Mouse (Mus musculus) CH12.LX (cell line): ENCODE results near the gene Artn.

Experiments used
- BHLHE40 ChIP-seq: IDR thresholded peaks from 2 replicates; pipeline ENCODE4 v1.6.1; 2011; ENCODE audit warnings: mild to moderate bottlenecking, low read depth, low read length, improper control_type of control experiment
- CHD2 ChIP-seq: IDR thresholded peaks from 2 replicates; pipeline ENCODE4 v1.6.1; 2011; ENCODE audit warnings: low read length, improper control_type of control experiment
- CTCF ChIP-seq, 2 experiments: IDR thresholded peaks in 1 of 2; conservative IDR thresholded peaks in 1 of 2; 2 replicates each; pipeline ENCODE4 v1.5.1; 2011 to 2012; ENCODE audit warnings: low read depth in 2 of 2, low read length in 2 of 2, improper control_type of control experiment in 1 of 2, inconsistent platforms in 1 of 2, mild to moderate bottlenecking in 1 of 2, moderate library complexity in 1 of 2
- EP300 ChIP-seq: IDR thresholded peaks from 2 replicates; pipeline ENCODE4 v1.6.1; 2011; ENCODE audit warnings: low read length, improper control_type of control experiment
- GABPA ChIP-seq: IDR thresholded peaks from 2 replicates; pipeline ENCODE4 v1.6.1; 2012; ENCODE audit warnings: low read depth, low read length, improper control_type of control experiment, inconsistent platforms; ENCODE audit not compliant: insufficient replicate concordance
- JUND ChIP-seq: conservative IDR thresholded peaks from 2 replicates; pipeline ENCODE4 v1.6.1; 2011; ENCODE audit warnings: low read depth, low read length, improper control_type of control experiment
- NRF1 ChIP-seq: IDR thresholded peaks from 2 replicates; pipeline ENCODE4 v1.6.1; 2014; ENCODE audit warnings: low read depth, mild to moderate bottlenecking, inconsistent platforms, low read length, improper control_type of control experiment, moderate library complexity
- PAX5 ChIP-seq: IDR thresholded peaks from 2 replicates; pipeline ENCODE4 v1.6.1; 2012; ENCODE audit warnings: low read length, inconsistent platforms, mixed read lengths
- POLR2A ChIP-seq: IDR thresholded peaks from 2 replicates; pipeline ENCODE4 v1.6.1; 2011; ENCODE audit warnings: low read depth, mild to moderate bottlenecking, improper control_type of control experiment, low read length
- POLR2AphosphoS2 ChIP-seq: IDR thresholded peaks from 2 replicates; pipeline ENCODE4 v1.6.1; 2011; ENCODE audit warnings: low read depth, low read length, improper control_type of control experiment
- RCOR1 ChIP-seq: conservative IDR thresholded peaks from 2 replicates; pipeline ENCODE4 v1.6.1; 2012; ENCODE audit warnings: low read depth, mild to moderate bottlenecking, inconsistent platforms, low read length, improper control_type of control experiment
- TCF12 ChIP-seq: IDR thresholded peaks from 2 replicates; pipeline ENCODE4 v1.6.1; 2014; ENCODE audit warnings: low read depth, mild to moderate bottlenecking, inconsistent platforms, low read length, improper control_type of control experiment
- USF2 ChIP-seq: conservative IDR thresholded peaks from 2 replicates; pipeline ENCODE4 v1.6.1; 2011; ENCODE audit warnings: low read depth, low read length, improper control_type of control experiment
- ZC3H11A ChIP-seq: IDR thresholded peaks from 2 replicates; pipeline ENCODE4 v1.6.1; 2012; ENCODE audit warnings: low read depth, mild to moderate bottlenecking, inconsistent platforms, low read length, improper control_type of control experiment

- TF ChIP-seq USF2 (no peak), GABPA (no peak), JUND (no peak), NRF1 (no peak), ZC3H11A (no peak), BHLHE40 (no peak), RCOR1 (no peak), EP300 (no peak), CHD2 (no peak), POLR2AphosphoS2 (no peak), CTCF (conservative IDR thresholded peaks at IDR 0.05 in 1 of 2, IDR thresholded peaks at IDR 0.05 in 1 of 2; ENCODE audit: low read depth in 2 of 2, low read length in 2 of 2) (peak in 1 of 2 experiments; percentile 59; a peak in 2 of 4 replicates), POLR2A (no peak), TCF12 (no peak), PAX5 (no peak)
Observed at GRCm38 (mm10) chr4:117928699-117929241, 793 bp downstream of the Artn start.
